Mouse (Mus musculus) hindbrain, embryonic 11.5 days (tissue): ENCODE measurements around the gene Mvp. TPM values are rescaled to one million over a fixed set of nuclear protein-coding genes. Genes with fewer than 3 reads are reported as not detected.
A peak's percentile ranks its signal among the peaks of the same experiment; 100 is the strongest.

Experiments used
- ATAC-seq: fragments of 200-750 bp; cut with Nextera tagmentation; 2 replicates; pipeline ENCODE4 v1.8.0; 2017; ENCODE audit warnings: mild to moderate bottlenecking, moderate TSS enrichment, moderate library complexity; ENCODE audit not compliant: low FRiP score
- DNase-seq: peaks from one replicate; pipeline ENCODE4 v3.0.0-alpha.2; 2015; ENCODE audit warnings: low spot score
- H3K27ac ChIP-seq: fragments of 300-500 bp; sonication (generic); 2 replicates; pipeline ENCODE4 v1.5.1; 2014; ENCODE audit warnings: mild to moderate bottlenecking, low read depth, low read length
- H3K27me3 ChIP-seq: fragments of 300-500 bp; sonication (generic); 2 replicates; pipeline ENCODE4 v1.6.1; 2014; ENCODE audit warnings: mild to moderate bottlenecking, low read length, moderate library complexity, mixed read lengths; ENCODE audit not compliant: control insufficient read depth, insufficient read depth
- H3K36me3 ChIP-seq: fragments of 300-500 bp; sonication (generic); 2 replicates; pipeline ENCODE4 v1.6.1; 2014; ENCODE audit warnings: mild to moderate bottlenecking, low read length, moderate library complexity, mixed read lengths; ENCODE audit not compliant: control insufficient read depth, insufficient read depth
- H3K4me1 ChIP-seq: fragments of 300-500 bp; sonication (generic); replicated peaks from 2 replicates; pipeline ENCODE4 v1.6.1; 2014; ENCODE audit warnings: low read length, mixed read lengths; ENCODE audit not compliant: control insufficient read depth, insufficient read depth
- H3K4me2 ChIP-seq: fragments of 300-500 bp; sonication (generic); replicated peaks from 2 replicates; pipeline ENCODE4 v1.6.1; 2014; ENCODE audit warnings: mild to moderate bottlenecking, low read depth, low read length
- H3K4me3 ChIP-seq: fragments of 300-500 bp; sonication (generic); 2 replicates; pipeline ENCODE4 v1.5.1; 2014; ENCODE audit warnings: low read depth, low read length
- H3K9ac ChIP-seq: fragments of 300-500 bp; sonication (generic); 2 replicates; pipeline ENCODE4 v1.6.1; 2014; ENCODE audit warnings: low read depth, low read length
- H3K9me3 ChIP-seq: fragments of 300-500 bp; sonication (generic); 2 replicates; pipeline ENCODE4 v1.6.1; 2016; ENCODE audit warnings: low read length; ENCODE audit not compliant: control insufficient read depth
- WGBS: fragments of 180-500 bp; shearing (Covaris S2); extraction: QIAGEN DNeasy Blood & Tissue Kit; methylation state at CpG from one replicate; pipeline ENCODE4 v1.1.7; 2014; 5-methylcytosine and 5-hydroxymethylcytosine counted together
- polyA plus RNA-seq: library from polyadenylated mRNA; unstranded; fragments of >200 nt; fragmentation: Nextera tagmentation; extraction: Ambion mirVana; gene quantifications from 2 replicates; pipeline ENCODE4 v1.2.1, GENCODE M21; 2014

Gene Mvp
- 3.4 and 3.5 TPM in 2 replicates for polyA plus RNA-seq

- no peak within 1 kb of the TSS; the same call in 1 of the 2 replicates for H3K9ac ChIP-seq
These were observed at the start of gene Mvp for GRCm38 (mm10) chr7:127014320-127014719. Mvp (minus strand) TSS chr7:127014621.

GRCm38 (mm10) chr7:127055026-127055585 lies 40.7 kb upstream of the Mvp start:
- H3K9me3 ChIP-seq: no peaks in the 10 kb centered on the region
- H3K4me2 ChIP-seq: no peak overlapping the region
- no peak overlapping the region for H3K27ac ChIP-seq
- no peak for ATAC-seq
- no peak overlapping the region for H3K4me3 ChIP-seq
- no peak for DNase-seq
- no peaks in the 10 kb centered on the region for H3K4me1 ChIP-seq
- H3K9ac ChIP-seq: no peak overlapping the region
- no peaks in the 10 kb centered on the region for H3K36me3 ChIP-seq
- 64% methylated on average over 5 of the region's 5 CpGs for WGBS
- no peaks in the 10 kb centered on the region for H3K27me3 ChIP-seq

More at GRCm38 (mm10) chr7:127014320-127014719, at the start of gene Mvp:
- H3K36me3 ChIP-seq: 0 out of 2 replicates have a peak, but pooled peaks cover 4% of the 10 kb centered on the region
- no peak within 1 kb of the TSS for H3K27ac ChIP-seq
- 62% methylated on average over 11 of the region's 11 CpGs for WGBS
- H3K9me3 ChIP-seq: no peaks in the 10 kb centered on the region
- DNase-seq (no peak), ATAC-seq (no peak)
- H3K27me3 ChIP-seq: no peaks in the 10 kb centered on the region
- H3K4me2 ChIP-seq: 0 out of 2 replicates have a peak within 1 kb of the TSS, but pooled peaks have one; percentile 0
- H3K4me3 ChIP-seq: peak within 1 kb of the TSS; percentile 53; the same call in 1 of the 2 replicates
- peaks cover 14% of the 10 kb centered on the region for H3K4me1 ChIP-seq

- H3K27ac ChIP-seq: peak within 1 kb of the TSS; percentile 54
- no peaks in the 10 kb centered on the region for H3K9me3 ChIP-seq
- peak; percentile 71; the same call in 1 of the 2 replicates for ATAC-seq
- H3K4me1 ChIP-seq: peaks cover 7% of the 10 kb centered on the region; the same call in 1 of the 2 replicates
- H3K27me3 ChIP-seq: no peaks in the 10 kb centered on the region
- peak within 1 kb of the TSS; percentile 90 for H3K9ac ChIP-seq
- H3K4me3 ChIP-seq: peak within 1 kb of the TSS; percentile 92
- WGBS: under 1% methylated on average over 53 of the region's 53 CpGs
- peak within 1 kb of the TSS; percentile 74 for H3K4me2 ChIP-seq
- peak; percentile 94 for DNase-seq
- H3K36me3 ChIP-seq: no peaks in the 10 kb centered on the region
These were observed 27.6 kb upstream of the Mvp start, which contains the start of gene Kif22 for GRCm38 (mm10) chr7:127041851-127042672. Kif22 (minus strand) TSS chr7:127042471.

DNA sequence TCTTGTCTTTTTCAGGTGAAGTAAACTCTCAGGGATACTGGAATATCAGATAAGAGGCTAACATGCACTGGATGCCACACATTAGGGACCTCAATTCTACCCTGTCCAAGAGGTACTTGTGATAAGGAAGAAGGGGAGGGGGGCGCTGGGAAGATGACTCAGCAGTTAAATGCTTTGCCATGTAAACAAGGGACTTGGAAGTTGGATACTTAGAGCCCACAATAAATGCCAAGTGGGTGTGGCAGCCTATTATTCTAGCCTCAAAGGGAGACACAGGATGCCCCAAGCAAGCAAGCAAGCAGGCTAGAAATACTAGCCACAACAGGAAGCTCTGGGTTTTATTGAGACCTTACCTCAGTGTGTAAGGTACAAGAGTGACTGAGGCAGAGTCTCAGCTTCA lies 16.8 kb upstream of the Mvp start:
- ATAC-seq (no peak), DNase-seq (no peak)
- Histone ChIP-seq H3K9ac (no peak overlapping the region), H3K4me1 (peaks cover 6% of the 10 kb centered on the region), H3K27ac (no peak overlapping the region), H3K36me3 (peaks cover 12% of the 10 kb centered on the region; the same call in 1 of the 2 replicates), H3K4me2 (no peak overlapping the region), H3K4me3 (no peak overlapping the region), H3K27me3 (no peaks in the 10 kb centered on the region), H3K9me3 (no peaks in the 10 kb centered on the region)
- 95% methylated on average over 1 of the region's 1 CpGs for WGBS

DNA sequence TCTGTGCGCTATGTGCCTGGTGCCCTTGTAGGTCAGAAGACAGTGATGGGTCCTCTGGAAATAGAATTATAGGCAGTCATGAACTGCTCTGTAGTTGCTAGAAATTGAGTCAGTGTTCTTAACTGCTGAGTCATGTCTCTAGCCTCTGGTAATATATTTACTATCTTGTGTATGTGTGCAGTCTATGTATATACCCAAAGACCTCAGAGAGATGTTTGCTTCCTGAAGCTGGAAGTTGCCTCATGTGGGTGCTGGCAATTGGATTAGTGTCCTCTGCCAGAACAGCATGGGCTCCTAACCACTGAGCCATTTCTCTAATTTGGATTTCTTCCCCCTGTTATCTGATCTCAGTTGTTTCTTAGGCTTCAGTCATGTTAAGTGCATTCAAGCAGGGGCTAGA lies 15.8 kb upstream of the Mvp start:
- Histone ChIP-seq H3K27me3 (no peaks in the 10 kb centered on the region), H3K4me2 (no peak overlapping the region), H3K27ac (no peak overlapping the region), H3K36me3 (peaks cover 12% of the 10 kb centered on the region; the same call in 1 of the 2 replicates), H3K4me3 (no peak overlapping the region), H3K9ac (no peak overlapping the region), H3K4me1 (peaks cover 6% of the 10 kb centered on the region), H3K9me3 (no peaks in the 10 kb centered on the region)
- DNase-seq (no peak), ATAC-seq (no peak)
- WGBS: 100% methylated on average over 1 of the region's 1 CpGs

- WGBS: 71% methylated on average over 8 of the region's 8 CpGs
- no peak for DNase-seq
- H3K27ac ChIP-seq: peak overlapping the region; percentile 99
- no peaks in the 10 kb centered on the region for H3K27me3 ChIP-seq
- H3K4me2 ChIP-seq: peak overlapping the region; percentile 47
- no peaks in the 10 kb centered on the region for H3K9me3 ChIP-seq
- peak overlapping the region; percentile 54 for H3K9ac ChIP-seq
- peaks cover 17% of the 10 kb centered on the region for H3K4me1 ChIP-seq
- no peak; the same call in 1 of the 2 replicates for ATAC-seq
- peaks cover 6% of the 10 kb centered on the region; the same call in 1 of the 2 replicates for H3K36me3 ChIP-seq
- H3K4me3 ChIP-seq: peak overlapping the region; percentile 32
These were observed 13.5 kb upstream of the Mvp start for GRCm38 (mm10) chr7:127027885-127028284.

DNA sequence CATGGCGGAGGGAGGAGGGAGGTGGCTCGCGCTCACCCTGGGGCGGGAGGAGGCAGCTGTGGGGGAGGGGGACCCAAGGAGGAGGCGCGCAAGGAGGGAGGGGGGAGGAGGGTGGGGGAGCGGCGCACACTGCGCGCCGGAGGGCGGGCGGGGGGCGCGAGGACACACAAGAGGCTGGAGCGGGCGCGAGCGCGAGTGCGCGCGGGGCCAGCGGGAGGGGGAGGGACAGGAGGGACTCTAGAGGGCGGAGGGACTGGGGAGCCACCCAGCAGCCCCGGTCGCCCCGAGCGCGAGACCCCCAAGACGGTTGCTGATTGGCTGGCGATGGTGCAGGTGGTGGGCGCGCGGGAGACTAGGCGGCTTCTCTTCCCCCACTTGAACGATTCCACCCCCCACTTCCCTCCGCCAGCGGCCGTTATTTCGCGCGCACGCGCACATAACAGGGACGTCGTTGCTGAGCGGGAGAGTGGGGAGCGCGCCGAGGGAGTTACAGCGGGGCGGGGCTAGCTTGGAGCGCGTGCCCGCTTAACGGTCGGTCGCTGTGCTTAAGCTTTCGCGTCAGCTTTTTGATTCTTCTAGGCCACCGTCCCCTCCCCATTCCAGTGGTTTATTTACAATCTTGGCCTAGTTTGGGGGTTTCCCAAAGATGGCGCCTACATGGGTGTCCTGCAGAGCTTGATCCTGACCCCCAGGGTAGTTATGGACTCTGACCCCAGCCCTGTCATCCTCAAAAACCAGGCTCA lies 12.7 kb upstream of the Mvp start, which contains the start of gene Maz:
Maz (minus strand) TSS at position 54 of the 743 bp plus-strand sequence.
- peak within 1 kb of the TSS; percentile 99 for H3K27ac ChIP-seq
- peak within 1 kb of the TSS; percentile 96 for H3K4me2 ChIP-seq
- no peaks in the 10 kb centered on the region for H3K9me3 ChIP-seq
- H3K36me3 ChIP-seq: peaks cover 8% of the 10 kb centered on the region; the same call in 1 of the 2 replicates
- WGBS: under 1% methylated on average over 45 of the region's 63 CpGs
- H3K4me1 ChIP-seq: peaks cover 17% of the 10 kb centered on the region
- peak within 1 kb of the TSS; percentile 98 for H3K4me3 ChIP-seq
- DNase-seq (peak; percentile 100), ATAC-seq (peak; percentile 94)
- H3K9ac ChIP-seq: peak within 1 kb of the TSS; percentile 100
- no peaks in the 10 kb centered on the region for H3K27me3 ChIP-seq

- Histone ChIP-seq H3K36me3 (peaks cover 8% of the 10 kb centered on the region; the same call in 1 of the 2 replicates), H3K4me3 (peak overlapping the region; percentile 98), H3K27me3 (no peaks in the 10 kb centered on the region), H3K4me2 (peak overlapping the region; percentile 96; the same call in 1 of the 2 replicates), H3K4me1 (peaks cover 17% of the 10 kb centered on the region), H3K9ac (peak overlapping the region; percentile 100), H3K27ac (peak overlapping the region; percentile 99), H3K9me3 (no peaks in the 10 kb centered on the region)
- DNase-seq (peak; percentile 88), ATAC-seq (peak; percentile 11; the same call in 1 of the 2 replicates)
- no CpG with 5 or more reads among the region's 48 CpGs for WGBS
These were observed 12.2 kb upstream of the Mvp start for GRCm38 (mm10) chr7:127026616-127026983.
